Mouse (Mus musculus): ENCODE measurements around the gene Mrpl44. TPM values are rescaled to one million over a fixed set of nuclear protein-coding genes. Genes with fewer than 3 reads are reported as not detected.
A peak's percentile ranks its signal among the peaks of the same experiment; 100 is the strongest.

Mrpl44 gene
- polyA plus RNA-seq, 1 experiment from 2014 or later = 58.9 TPM

DNA sequence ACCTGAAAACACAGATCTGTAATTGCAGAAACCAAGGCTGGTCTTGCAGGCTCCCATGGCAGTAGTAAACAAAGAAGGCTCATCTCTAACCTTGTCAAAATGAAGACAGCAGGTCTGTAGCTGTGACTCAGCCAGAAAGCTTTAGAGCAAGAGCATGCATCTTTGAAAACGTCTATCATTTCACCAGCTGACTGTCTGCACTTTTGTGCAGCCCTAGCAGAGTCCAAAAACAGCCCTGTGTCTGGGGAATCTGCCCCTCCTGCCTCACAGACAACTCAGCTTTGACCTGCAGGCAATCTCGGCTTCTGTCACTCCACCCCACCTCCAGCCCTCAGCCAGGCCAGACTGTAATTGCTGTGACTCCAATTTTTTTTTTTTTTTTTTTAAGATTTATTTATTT is 20.4 kb upstream of the Mrpl44 start:
- WGBS = 43% methylated on average over 2 of the region's 2 CpGs
- Histone ChIP-seq H3K9me3 (no peaks in the 10 kb centered on the region), H3K4me1 (peaks cover 30% of the 10 kb centered on the region), H3K27me3 (ENCODE audit: insufficient read depth, poor library complexity, severe bottlenecking) (no peaks in the 10 kb centered on the region), H3K4me3 (no peak overlapping the region), H3K27ac (no peak overlapping the region), H3K36me3 (no peaks in the 10 kb centered on the region)
- no peak for DNase-seq (ENCODE audit: low spot score)

DNA sequence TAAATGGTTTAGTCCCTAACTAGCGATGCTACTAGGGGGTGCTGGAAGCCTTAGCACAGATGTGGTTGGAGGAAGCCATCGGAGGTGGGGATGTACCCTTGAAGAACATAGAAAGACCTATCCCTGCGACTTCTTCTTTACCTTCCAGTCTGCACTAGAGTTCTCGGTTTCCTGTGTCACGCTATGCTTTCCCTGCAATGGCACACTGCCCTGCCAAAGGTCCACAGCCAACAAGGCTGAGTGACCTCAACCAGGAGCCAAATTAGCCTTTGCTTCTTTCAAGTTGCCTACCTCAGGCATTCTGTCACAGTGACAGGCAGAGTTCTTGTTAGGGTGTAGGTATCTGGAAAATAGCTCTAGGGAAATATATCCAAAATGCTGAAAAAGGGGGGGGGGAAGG is 19.4 kb upstream of the Mrpl44 start:
- no peak overlapping the region for H3K4me3 ChIP-seq
- DNase-seq (ENCODE audit: low spot score) = no peak
- H3K4me1 ChIP-seq = peaks cover 32% of the 10 kb centered on the region
- WGBS = 91% methylated on average over 5 of the region's 5 CpGs
- H3K36me3 ChIP-seq = no peaks in the 10 kb centered on the region
- H3K27ac ChIP-seq = no peak overlapping the region
- H3K9me3 ChIP-seq = no peaks in the 10 kb centered on the region
- no peaks in the 10 kb centered on the region for H3K27me3 ChIP-seq (ENCODE audit: insufficient read depth, poor library complexity, severe bottlenecking)

DNA sequence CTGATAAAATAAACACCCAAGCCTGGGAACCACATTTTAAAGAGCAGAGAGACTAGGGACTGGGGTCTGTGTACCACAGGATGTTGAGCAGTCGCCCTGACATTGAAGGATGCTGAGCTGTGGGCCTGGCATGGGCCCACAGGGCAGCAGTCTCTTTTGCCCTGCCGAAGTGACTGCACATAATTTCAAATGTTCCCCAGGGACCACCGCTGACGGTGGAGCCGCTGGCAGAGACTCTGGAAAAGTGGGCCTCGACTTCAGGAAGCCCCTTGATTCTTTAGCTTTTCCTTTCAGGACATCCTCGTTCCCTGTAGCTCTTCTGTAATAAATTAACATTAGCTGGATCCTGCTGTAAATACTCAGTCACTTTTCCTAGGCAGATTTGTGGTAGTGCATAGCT is 18.7 kb upstream of the Mrpl44 start:
- no peaks in the 10 kb centered on the region for H3K9me3 ChIP-seq

DNA sequence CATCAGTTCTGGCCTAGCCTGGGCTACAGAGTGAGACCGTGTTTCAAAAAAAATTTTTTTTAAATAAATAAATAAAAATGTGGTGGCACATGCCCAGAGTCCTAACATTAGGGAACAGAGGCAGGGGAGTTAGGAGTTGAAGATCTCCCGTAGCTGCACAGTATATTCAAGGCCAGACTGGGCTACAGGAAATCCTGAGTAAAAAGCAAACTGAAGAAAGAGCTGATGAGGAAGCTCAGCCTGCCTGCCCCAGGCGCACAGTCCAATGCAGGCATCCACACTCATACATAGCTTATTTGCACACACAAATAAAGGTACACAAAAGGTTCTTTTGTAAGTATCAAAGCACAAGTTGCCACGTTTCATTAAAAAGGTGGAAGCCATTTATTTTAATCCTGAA is 18.2 kb upstream of the Mrpl44 start:
- Histone ChIP-seq H3K27ac (no peak overlapping the region), H3K4me1 (peaks cover 25% of the 10 kb centered on the region)
- WGBS = 78% methylated on average over 4 of the region's 4 CpGs

More for the DNA sequence above, 18.7 kb upstream of the Mrpl44 start:
- no peaks in the 10 kb centered on the region for H3K36me3 ChIP-seq
- 0 out of 2 replicates have a peak overlapping the region, but pooled peaks have one; percentile 16 for H3K27ac ChIP-seq
- H3K27me3 ChIP-seq (ENCODE audit: insufficient read depth, poor library complexity, severe bottlenecking) = no peaks in the 10 kb centered on the region
- H3K4me1 ChIP-seq = peaks cover 25% of the 10 kb centered on the region
- 53% methylated on average over 7 of the region's 7 CpGs for WGBS
- H3K4me3 ChIP-seq = no peak overlapping the region
- DNase-seq (ENCODE audit: low spot score) = no peak

DNA sequence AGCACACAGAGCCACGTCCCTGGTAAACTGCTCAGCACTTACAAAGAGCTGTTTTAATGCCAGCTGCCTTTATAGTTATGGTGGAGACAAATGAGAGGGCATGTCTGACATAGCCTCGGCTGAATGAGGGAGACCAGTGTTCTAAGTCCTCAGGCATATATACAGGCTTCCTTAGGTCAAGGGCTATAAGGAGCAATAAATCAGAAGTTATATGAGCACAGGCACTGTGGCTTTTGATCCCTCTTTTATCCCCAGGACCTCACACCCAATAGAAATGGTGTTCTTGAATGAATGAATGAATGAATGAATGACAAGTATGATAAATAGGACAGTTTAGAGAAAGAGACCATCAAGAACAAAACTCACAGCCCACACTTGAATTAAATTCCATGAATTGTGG is 16.8 kb upstream of the Mrpl44 start:
- peaks cover 24% of the 10 kb centered on the region for H3K4me1 ChIP-seq
- WGBS = 68% methylated on average over 2 of the region's 2 CpGs
- H3K4me3 ChIP-seq = no peak overlapping the region
- H3K9me3 ChIP-seq = no peaks in the 10 kb centered on the region
- no peaks in the 10 kb centered on the region for H3K27me3 ChIP-seq (ENCODE audit: insufficient read depth, poor library complexity, severe bottlenecking)
- no peak for DNase-seq (ENCODE audit: low spot score)
- H3K36me3 ChIP-seq = no peaks in the 10 kb centered on the region
- H3K27ac ChIP-seq = no peak overlapping the region

More for the DNA sequence above, 18.2 kb upstream of the Mrpl44 start:
- H3K27me3 ChIP-seq (ENCODE audit: insufficient read depth, poor library complexity, severe bottlenecking) = no peaks in the 10 kb centered on the region
- no peaks in the 10 kb centered on the region for H3K36me3 ChIP-seq
- H3K4me3 ChIP-seq = no peak overlapping the region
- no peaks in the 10 kb centered on the region for H3K9me3 ChIP-seq
- no peak for DNase-seq (ENCODE audit: low spot score)

GRCm38 (mm10) chr1:79759436-79759972 is 16.3 kb upstream of the Mrpl44 start:
- H3K36me3 ChIP-seq = no peaks in the 10 kb centered on the region
- WGBS = 81% methylated on average over 5 of the region's 5 CpGs
- no peak overlapping the region for H3K27ac ChIP-seq
- H3K4me3 ChIP-seq = no peak overlapping the region
- DNase-seq (ENCODE audit: low spot score) = no peak
- H3K4me1 ChIP-seq = peaks cover 20% of the 10 kb centered on the region
- no peaks in the 10 kb centered on the region for H3K27me3 ChIP-seq (ENCODE audit: insufficient read depth, poor library complexity, severe bottlenecking)
- H3K9me3 ChIP-seq = no peaks in the 10 kb centered on the region

DNA sequence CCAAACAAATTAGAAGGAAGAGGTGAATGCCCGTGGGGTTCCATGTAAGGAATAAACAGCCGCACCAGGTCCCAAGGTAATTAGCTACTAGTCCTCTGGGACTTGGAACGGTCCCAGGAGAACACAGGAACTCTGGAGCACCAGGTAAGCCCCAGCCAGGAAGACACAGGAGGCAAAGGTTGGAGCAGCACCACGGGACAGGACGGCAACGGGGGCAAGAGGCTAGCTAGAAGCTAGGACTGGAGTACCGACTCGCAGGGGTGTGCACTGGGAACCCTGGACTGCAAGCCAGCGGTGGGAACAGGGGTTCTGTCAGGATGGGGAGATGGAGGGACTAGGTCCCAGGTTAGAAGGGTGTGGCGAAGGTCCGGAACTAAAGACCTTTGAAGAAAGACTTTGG is 15.2 kb upstream of the Mrpl44 start:
- Histone ChIP-seq H3K4me1 (peaks cover 20% of the 10 kb centered on the region), H3K27ac (peak overlapping the region; percentile 90), H3K4me3 (peak overlapping the region; percentile 90), H3K27me3 (ENCODE audit: insufficient read depth, poor library complexity, severe bottlenecking) (no peaks in the 10 kb centered on the region), H3K9me3 (no peaks in the 10 kb centered on the region), H3K36me3 (no peaks in the 10 kb centered on the region)
- peak; percentile 79 for DNase-seq (ENCODE audit: low spot score)
- 10% methylated on average over 11 of the region's 11 CpGs for WGBS

GRCm38 (mm10) chr1:79761106-79761916 is 14.5 kb upstream of the Mrpl44 start:
- Histone ChIP-seq H3K4me1 (peaks cover 20% of the 10 kb centered on the region), H3K27me3 (ENCODE audit: insufficient read depth, poor library complexity, severe bottlenecking) (no peaks in the 10 kb centered on the region), H3K27ac (peak overlapping the region; percentile 90), H3K4me3 (peak overlapping the region; percentile 90), H3K9me3 (no peaks in the 10 kb centered on the region), H3K36me3 (no peaks in the 10 kb centered on the region)
- DNase-seq (ENCODE audit: low spot score) = peak; percentile 92
- under 1% methylated on average over 64 of the region's 65 CpGs for WGBS

DNA sequence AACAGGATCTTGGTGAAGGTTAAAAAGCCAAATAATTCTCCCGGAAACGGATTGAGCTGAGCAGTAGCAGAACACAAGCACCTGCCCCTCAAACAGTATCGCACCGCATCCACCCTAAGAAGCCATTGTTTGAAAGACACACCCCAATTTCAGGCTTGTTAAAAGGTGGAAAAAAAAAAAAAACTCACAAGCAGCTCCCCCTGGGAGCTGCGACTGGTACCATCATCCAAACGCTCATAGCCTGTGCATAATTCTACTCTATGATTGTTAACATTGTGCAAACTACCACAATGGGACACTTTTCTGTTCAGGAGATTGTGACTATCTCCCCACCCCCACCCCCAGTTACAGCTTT is 13.9 kb upstream of the Mrpl44 start:
- DNase-seq (ENCODE audit: low spot score) = no peak
- no peaks in the 10 kb centered on the region for H3K36me3 ChIP-seq
- 2% methylated on average over 6 of the region's 6 CpGs for WGBS
- no peaks in the 10 kb centered on the region for H3K9me3 ChIP-seq
- H3K4me1 ChIP-seq = peaks cover 18% of the 10 kb centered on the region
- peak overlapping the region; percentile 90 for H3K4me3 ChIP-seq
- H3K27me3 ChIP-seq (ENCODE audit: insufficient read depth, poor library complexity, severe bottlenecking) = no peaks in the 10 kb centered on the region
- H3K27ac ChIP-seq = peak overlapping the region; percentile 64

DNA sequence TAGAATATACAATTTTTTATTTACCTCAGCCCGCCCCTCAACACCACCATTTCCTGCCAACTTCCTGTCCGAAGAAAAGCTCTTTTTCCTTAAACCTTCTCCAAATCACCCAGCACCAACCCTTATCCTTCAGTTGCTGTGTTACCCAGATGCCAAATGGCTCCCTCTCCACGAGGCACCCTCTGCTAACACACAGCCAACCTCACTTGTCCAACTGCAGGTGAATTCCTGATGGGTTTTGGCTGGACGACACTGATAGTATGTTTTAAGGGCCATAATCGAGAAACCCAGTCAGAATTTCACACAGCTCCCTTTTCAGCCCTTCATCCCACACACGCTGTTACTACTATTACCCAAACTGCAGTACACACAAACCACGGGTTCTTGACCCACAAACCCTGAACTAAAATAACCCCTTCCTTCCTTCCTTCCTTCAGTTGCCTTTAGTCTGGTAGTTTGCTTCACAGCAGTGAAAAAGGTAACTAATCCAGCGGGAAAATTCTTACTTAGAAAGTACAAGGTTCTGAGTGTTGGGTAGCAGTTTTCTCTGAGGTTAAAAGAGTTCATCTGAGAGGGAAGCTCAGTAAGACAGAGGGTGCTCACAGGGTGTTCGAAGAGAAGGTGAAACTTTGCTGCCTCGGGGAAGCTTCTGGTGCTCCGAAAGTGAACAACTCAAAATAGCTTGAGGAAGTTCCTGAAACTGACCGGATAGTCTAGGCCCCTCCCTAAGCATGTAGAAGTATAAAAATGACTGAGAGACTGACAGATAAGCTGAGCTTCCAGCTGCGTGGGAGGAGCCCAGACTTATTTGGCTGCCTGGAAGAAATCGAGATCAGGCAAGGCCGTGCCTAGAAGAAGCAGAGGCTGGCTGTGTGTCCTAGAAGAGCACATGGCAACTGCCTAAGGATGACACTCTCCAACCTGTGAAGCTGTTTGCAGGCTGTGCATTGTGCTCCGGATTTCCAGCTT is 13.3 kb upstream of the Mrpl44 start:
- DNase-seq (ENCODE audit: low spot score) = no peak
- Histone ChIP-seq H3K27ac (peak overlapping the region; percentile 64), H3K4me1 (peaks cover 11% of the 10 kb centered on the region), H3K27me3 (ENCODE audit: insufficient read depth, poor library complexity, severe bottlenecking) (no peaks in the 10 kb centered on the region), H3K4me3 (peak overlapping the region; percentile 90), H3K36me3 (no peaks in the 10 kb centered on the region), H3K9me3 (no peaks in the 10 kb centered on the region)
- 58% methylated on average over 16 of the region's 16 CpGs for WGBS

DNA sequence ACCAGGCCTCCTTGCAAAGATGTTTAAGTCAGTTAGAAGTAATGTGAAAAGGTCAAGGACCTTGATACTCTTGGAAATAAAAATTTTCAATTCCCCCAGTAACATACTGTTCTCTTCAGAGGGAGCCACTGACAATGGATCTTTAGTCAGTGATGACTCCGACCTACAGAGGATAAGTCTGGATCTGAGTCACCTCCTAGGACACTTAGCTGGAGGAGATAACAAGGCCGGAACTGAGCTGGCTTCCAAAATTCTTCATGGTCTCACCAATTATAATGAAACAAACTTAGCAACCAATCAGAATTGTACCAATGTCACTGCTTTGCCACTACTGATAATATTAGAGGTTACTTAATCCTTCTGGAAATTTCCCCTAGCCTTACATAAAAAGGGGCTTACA is 11.8 kb upstream of the Mrpl44 start:
- 61% methylated on average over 2 of the region's 2 CpGs for WGBS
- Histone ChIP-seq H3K4me1 (peaks cover 10% of the 10 kb centered on the region), H3K9me3 (no peaks in the 10 kb centered on the region), H3K27ac (no peak overlapping the region), H3K4me3 (no peak overlapping the region), H3K36me3 (no peaks in the 10 kb centered on the region), H3K27me3 (ENCODE audit: insufficient read depth, poor library complexity, severe bottlenecking) (no peaks in the 10 kb centered on the region)
- no peak for DNase-seq (ENCODE audit: low spot score)

- Histone ChIP-seq H3K27ac (no peak overlapping the region), H3K9me3 (no peaks in the 10 kb centered on the region), H3K4me1 (peaks cover 10% of the 10 kb centered on the region), H3K4me3 (no peak overlapping the region), H3K27me3 (ENCODE audit: insufficient read depth, poor library complexity, severe bottlenecking) (no peaks in the 10 kb centered on the region), H3K36me3 (no peaks in the 10 kb centered on the region)
- no peak for DNase-seq (ENCODE audit: low spot score)
- WGBS = 86% methylated on average over 1 of the region's 1 CpGs
These were observed 11.3 kb upstream of the Mrpl44 start for GRCm38 (mm10) chr1:79764483-79764882.

DNA sequence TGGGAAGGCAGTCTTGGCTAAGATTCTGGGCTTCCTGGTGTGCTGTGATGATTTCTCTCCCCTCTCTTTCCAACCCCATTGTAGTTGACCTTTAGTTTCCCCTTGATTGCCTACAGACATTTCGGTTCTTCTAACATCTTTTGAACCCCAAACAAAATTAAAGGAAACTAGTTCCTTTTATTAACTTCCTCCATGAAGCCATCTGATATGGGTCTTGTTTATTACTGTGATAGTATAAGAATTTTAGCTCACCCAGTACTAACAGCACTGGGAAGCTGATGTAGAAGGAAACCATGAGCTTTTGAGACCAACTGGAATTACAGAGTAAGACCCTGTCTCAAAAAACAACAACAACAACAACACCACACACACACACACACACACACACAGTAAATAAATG is 7.6 kb upstream of the Mrpl44 start:
- Histone ChIP-seq H3K4me1 (no peaks in the 10 kb centered on the region), H3K27me3 (ENCODE audit: insufficient read depth, poor library complexity, severe bottlenecking) (no peaks in the 10 kb centered on the region), H3K27ac (no peak overlapping the region), H3K4me3 (no peak overlapping the region), H3K9me3 (no peaks in the 10 kb centered on the region), H3K36me3 (no peaks in the 10 kb centered on the region)
- DNase-seq (ENCODE audit: low spot score) = no peak
- WGBS = 51% methylated on average over 1 of the region's 1 CpGs
